Mouse (Mus musculus): ENCODE data around the gene Gpnmb.

DNA sequence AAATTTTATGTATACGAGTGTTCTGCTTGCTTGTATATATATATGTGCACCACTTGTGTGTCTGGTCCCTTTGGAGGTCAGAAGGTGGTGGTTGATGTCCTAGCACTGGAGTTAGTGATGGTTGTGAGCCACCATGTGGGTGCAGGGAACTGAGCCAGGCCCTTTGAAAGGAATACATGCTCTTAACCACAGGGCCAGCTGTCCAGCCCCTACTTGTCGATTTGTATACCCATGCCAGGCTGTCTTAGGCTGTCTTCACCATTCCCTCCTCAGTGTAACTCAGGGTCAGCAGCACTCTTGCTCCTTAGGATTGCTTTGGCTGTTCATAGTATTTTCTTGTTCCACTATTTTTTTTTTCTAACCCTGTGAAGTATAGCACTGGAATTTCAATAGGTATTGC, 41.5 kb downstream of the Gpnmb start:
- TF ChIP-seq CTCF (conservative IDR thresholded peaks at IDR 0.05; ENCODE audit: low read length) (no peak), NANOG (IDR thresholded peaks at IDR 0.05; ENCODE audit: borderline replicate concordance, low read length) (no peak), POU5F1 (IDR thresholded peaks at IDR 0.05; ENCODE audit: borderline replicate concordance, low read length) (no peak)
